ENCODE assay signal across 8 mouse cellular contexts in the genomic region with DNA sequence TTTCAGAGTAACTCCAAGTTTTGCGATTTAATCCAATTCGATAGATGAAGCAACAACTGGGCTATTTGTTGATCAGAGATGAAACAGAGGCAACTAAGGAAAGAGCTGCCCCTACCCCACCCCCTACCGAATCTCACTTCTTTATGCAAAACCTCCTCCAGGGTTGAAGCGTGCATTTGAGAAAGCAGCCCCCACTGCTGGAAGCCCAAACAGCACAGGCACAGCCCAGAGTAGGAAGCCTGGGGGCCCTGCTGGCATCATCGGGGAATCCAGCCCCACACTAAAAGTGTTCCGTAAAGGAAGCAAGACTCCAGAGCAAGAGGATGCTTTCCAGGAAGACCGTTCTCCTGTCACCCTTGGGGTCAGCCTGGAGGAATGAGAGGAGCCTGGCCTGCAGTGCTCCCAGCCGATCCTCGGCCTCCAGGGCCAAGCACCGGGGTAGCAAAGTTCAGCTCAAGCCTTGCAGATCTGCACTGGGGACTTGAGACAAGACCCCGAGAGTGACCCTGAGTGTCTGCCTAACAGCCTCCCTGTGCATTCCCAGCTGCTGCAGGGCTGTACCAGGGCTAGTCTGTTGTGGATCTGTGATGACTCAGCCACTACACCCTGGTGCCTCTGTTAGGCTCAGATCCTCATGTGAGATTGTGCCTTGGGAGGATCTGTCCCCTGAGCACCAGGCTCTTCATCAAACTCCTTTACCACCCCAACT. TPM values are rescaled to one million over a fixed set of nuclear protein-coding genes. Genes with fewer than 3 reads are reported as not detected.
DNase-seq lines count a peak whose midpoint lies in the region; ATAC-seq and TF ChIP-seq lines count a peak whose summit lies in the region.

No protein-coding gene starts in this region.

- H3K9ac ChIP-seq in heart, embryonic 11.5 days (ENCODE audit: low read depth, low read length) = peak overlapping the region; percentile 64; the same call in 1 of the 2 replicates
- 0 out of 2 replicates have a peak overlapping the region, but pooled peaks have one; percentile 18 for H3K9ac ChIP-seq in forebrain, postnatal 0 days
- no peak overlapping the region for H3K9ac ChIP-seq in liver, embryonic 15.5 days

- peak overlapping the region; percentile 68 for H3K27ac ChIP-seq in heart, embryonic 11.5 days (ENCODE audit: low read depth, low read length)
- no peak overlapping the region for H3K27ac ChIP-seq in forebrain, postnatal 0 days (ENCODE audit: low read depth, low read length)
- no peak overlapping the region for H3K27ac ChIP-seq in liver, embryonic 15.5 days (replicated peaks)

- no peaks in the 10 kb centered on the region for H3K27me3 ChIP-seq in heart, embryonic 11.5 days (ENCODE audit: control insufficient read depth, insufficient read depth, low read length)
- H3K27me3 ChIP-seq in forebrain, postnatal 0 days (ENCODE audit: insufficient read depth, low read length) = no peaks in the 10 kb centered on the region
- no peaks in the 10 kb centered on the region for H3K27me3 ChIP-seq in liver, embryonic 15.5 days

- peak overlapping the region; percentile 56 for H3K4me2 ChIP-seq in heart, embryonic 11.5 days
- peak overlapping the region; percentile 18 for H3K4me2 ChIP-seq in forebrain, postnatal 0 days (ENCODE audit: low read depth)
- no peak overlapping the region for H3K4me2 ChIP-seq in liver, embryonic 15.5 days

- intact Hi-C loops in heart, postnatal 10 days (cut with DNase I) = no loop called here
- intact Hi-C loops in gastrocnemius, postnatal 14 days (cut with DNase I; ENCODE audit: low total_unique reads) = no loop called here

- H3K4me1 ChIP-seq in heart, embryonic 11.5 days (ENCODE audit: control insufficient read depth, insufficient read depth, low read length) = peaks cover 46% of the 10 kb centered on the region
- H3K4me1 ChIP-seq in forebrain, postnatal 0 days (ENCODE audit: insufficient read depth) = peaks cover 37% of the 10 kb centered on the region
- no peaks in the 10 kb centered on the region for H3K4me1 ChIP-seq in liver, embryonic 15.5 days (replicated peaks)

- H3K9me3 ChIP-seq in heart, embryonic 11.5 days (replicated peaks; ENCODE audit: control insufficient read depth, low read length) = no peaks in the 10 kb centered on the region
- no peaks in the 10 kb centered on the region for H3K9me3 ChIP-seq in forebrain, postnatal 0 days (ENCODE audit: low read length)
- no peaks in the 10 kb centered on the region for H3K9me3 ChIP-seq in liver, embryonic 15.5 days (replicated peaks)

- no peak for DNase-seq in heart, postnatal 10 days
- peak; percentile 55 for DNase-seq in NIH3T3 (ENCODE audit: low read depth)
- DNase-seq in forebrain, postnatal 0 days = no peak
- no peak for DNase-seq in gastrocnemius, postnatal 14 days
- no peak for DNase-seq in B cell, adult 2 months

- peaks cover 4% of the 10 kb centered on the region; the same call in 1 of the 2 replicates for H3K36me3 ChIP-seq in heart, embryonic 11.5 days (ENCODE audit: control insufficient read depth, insufficient read depth, low read length)
- no peaks in the 10 kb centered on the region for H3K36me3 ChIP-seq in forebrain, postnatal 0 days (ENCODE audit: insufficient read depth)
- H3K36me3 ChIP-seq in liver, embryonic 15.5 days (replicated peaks) = no peaks in the 10 kb centered on the region

- WGBS in heart, embryonic 11.5 days (ENCODE audit: insufficient replicate concordance) = 6% methylated on average over 11 of the region's 11 CpGs
- WGBS in forebrain, postnatal 0 days = 10% methylated on average over 11 of the region's 11 CpGs
- WGBS in liver, embryonic 15.5 days (ENCODE audit: insufficient replicate concordance) = 49% methylated on average over 11 of the region's 11 CpGs

- H3K4me3 ChIP-seq in heart, embryonic 11.5 days (ENCODE audit: low read depth, low read length) = peak overlapping the region; percentile 8; the same call in 1 of the 2 replicates
- no peak overlapping the region for H3K4me3 ChIP-seq in forebrain, postnatal 0 days (ENCODE audit: low read depth, low read length)
- no peak overlapping the region for H3K4me3 ChIP-seq in liver, embryonic 15.5 days (replicated peaks)

- TF ChIP-seq CTCF in forebrain, postnatal 0 days (IDR thresholded peaks at IDR 0.05; ENCODE audit: low read depth) = no peak

- peak; percentile 73 for ATAC-seq in heart, embryonic 11.5 days (replicated peaks; ENCODE audit: insufficient number of reproducible peaks, low FRiP score, low TSS enrichment)
- peak; percentile 47; the same call in 1 of the 2 replicates for ATAC-seq in forebrain, postnatal 0 days
- 0 out of 2 replicates have a peak, but pooled peaks have one; percentile 40 for ATAC-seq in liver, embryonic 15.5 days (ENCODE audit: insufficient read depth)
- ATAC-seq in erythroid progenitor cell, adult 5-6 weeks (replicated peaks; ENCODE audit: low FRiP score, poor library complexity, severe bottlenecking) = no peak; the same call in 1 of the 2 replicates

RNA-seq across cellular contexts. Expression of a gene that starts 15.2 kb away (rescaled TPM):
- polyA plus RNA-seq in heart, embryonic 11.5 days (2014; fragmentation: Nextera tagmentation; extraction: Ambion mirVana) = 25.0 and 33.5 TPM in 2 replicates
- 10 to 100 TPM; 67.4 to 78.3 TPM for total RNA-seq in heart, postnatal 10 days (2021)
- total RNA-seq in forebrain, postnatal 0 days (2014; rRNA removed) = 79.2 and 95.9 TPM in 2 replicates
- 52.6 and 60.5 TPM in 2 replicates for polyA plus RNA-seq in forebrain, postnatal 0 days (2015; fragmentation: Nextera tagmentation; extraction: Ambion mirVana)
- 2.0 and 2.6 TPM in 2 replicates for polyA plus RNA-seq in liver, embryonic 15.5 days (2015; fragmentation: Nextera tagmentation; extraction: Ambion mirVana)
- 2.5 and 4.6 TPM in 2 replicates for total RNA-seq in erythroid progenitor cell, adult 5-6 weeks (2015; ENCODE audit: low replicate concordance)
- total RNA-seq in erythroid progenitor cell, adult 5-6 weeks (2017; ENCODE audit: low replicate concordance) = 1.3 and 2.1 TPM in 2 replicates
- 10 to 100 TPM; 20.3 to 23.0 TPM for total RNA-seq in gastrocnemius, postnatal 14 days (2021)
